In genomic region chr8:76137219-76137618, GRCm38 (mm10) we compare ENCODE assay signal across 28 mouse cellular contexts.
DNase-seq lines count a peak whose midpoint lies in the region; ATAC-seq and TF ChIP-seq lines count a peak whose summit lies in the region.
"Had no signal": no experiment of that assay in that cellular context is flagged by ENCODE, and none has a peak within 500 bp of the region (broad histone marks: within the 10 kb centered on the region; RNA-seq: fewer than 3 reads in every experiment).

No protein-coding gene starts in this region.

- no peak for TF ChIP-seq POLR2A in heart, adult 2 months (IDR thresholded peaks at IDR 0.05; ENCODE audit: insufficient read depth, low read depth, low read length)

- no peak overlapping the region for H3K4me3 ChIP-seq in forebrain, embryonic 15.5 days
- H3K4me3 ChIP-seq in forebrain, embryonic 12.5 days (replicated peaks): no peak overlapping the region
- no peak overlapping the region for H3K4me3 ChIP-seq in heart, adult 2 months
- H3K4me3 ChIP-seq: gastrocnemius, adult 2 months; heart, embryonic 13.5 days; hindbrain, embryonic 10.5 days; limb, embryonic 13.5 days; lung, embryonic 15.5 days; midbrain, embryonic 10.5 days; midbrain, embryonic 15.5 days; neural tube, embryonic 15.5 days; stomach, embryonic 15.5 days had no signal

- peak; percentile 60; the same call in 1 of the 2 replicates for ATAC-seq in forebrain, embryonic 15.5 days (replicated peaks)
- ATAC-seq in forebrain, embryonic 12.5 days (ENCODE audit: low FRiP score): no peak
- ATAC-seq: hindbrain, embryonic 16.5 days; midbrain, embryonic 15.5 days had no signal

- peak; percentile 5 to 58 for DNase-seq in layer of hippocampus, adult 18-20 months (ENCODE audit: low spot score in 2 of 2)
- peak; percentile 23 to 25 for DNase-seq in layer of hippocampus, postnatal 10 days (ENCODE audit: low spot score in 2 of 2)
- DNase-seq in kidney, adult 8-10 months: no peak
- DNase-seq in left cerebral cortex, adult 11 months (ENCODE audit: low spot score): no peak
- DNase-seq in heart, adult 2 months: no peak
- DNase-seq: adrenal gland, postnatal 25 days; cerebellum, adult 8-10 months; cerebellum, postnatal 25 days; gastrocnemius, adult 2 months; heart, postnatal 10 days; kidney, adult 2 months; kidney, postnatal 4 days; retina, postnatal 1 day; right cerebral cortex, postnatal 14 days; thymus, postnatal 14 days had no signal

- no peaks in the 10 kb centered on the region for H3K9me3 ChIP-seq in forebrain, embryonic 15.5 days
- no peaks in the 10 kb centered on the region for H3K9me3 ChIP-seq in forebrain, embryonic 12.5 days
- H3K9me3 ChIP-seq: heart, embryonic 13.5 days; hindbrain, embryonic 10.5 days; limb, embryonic 13.5 days; lung, embryonic 15.5 days; midbrain, embryonic 10.5 days; midbrain, embryonic 15.5 days; neural tube, embryonic 15.5 days; stomach, embryonic 15.5 days had no signal

- no peak for TF ChIP-seq CTCF in heart, adult 2 months (IDR thresholded peaks at IDR 0.05)

- no peaks in the 10 kb centered on the region for H3K79me2 ChIP-seq in heart, adult 2 months (replicated peaks; ENCODE audit: control insufficient read depth, insufficient read depth, low read length)

- TF ChIP-seq EP300 in heart, adult 2 months (IDR thresholded peaks at IDR 0.05; ENCODE audit: insufficient read depth, low read depth, low read length): no peak

- H3K36me3 ChIP-seq in forebrain, embryonic 15.5 days: no peaks in the 10 kb centered on the region
- no peaks in the 10 kb centered on the region for H3K36me3 ChIP-seq in forebrain, embryonic 12.5 days (replicated peaks)
- H3K36me3 ChIP-seq in heart, adult 2 months (ENCODE audit: control insufficient read depth, insufficient read depth, low read length): no peaks in the 10 kb centered on the region
- H3K36me3 ChIP-seq: heart, embryonic 13.5 days; hindbrain, embryonic 10.5 days; limb, embryonic 13.5 days; lung, embryonic 15.5 days; midbrain, embryonic 10.5 days; midbrain, embryonic 15.5 days; neural tube, embryonic 15.5 days; stomach, embryonic 15.5 days had no signal

- 0 out of 2 replicates have a peak, but pooled peaks cover 4% of the 10 kb centered on the region for H3K4me1 ChIP-seq in forebrain, embryonic 15.5 days
- no peaks in the 10 kb centered on the region for H3K4me1 ChIP-seq in forebrain, embryonic 12.5 days
- H3K4me1 ChIP-seq in heart, adult 2 months (ENCODE audit: control insufficient read depth, insufficient read depth, low read length): no peaks in the 10 kb centered on the region
- H3K4me1 ChIP-seq: hindbrain, embryonic 10.5 days; limb, embryonic 13.5 days; lung, embryonic 15.5 days; midbrain, embryonic 10.5 days; midbrain, embryonic 15.5 days; neural tube, embryonic 15.5 days; stomach, embryonic 15.5 days had no signal

- H3K27ac ChIP-seq in forebrain, embryonic 15.5 days (replicated peaks): no peak overlapping the region
- no peak overlapping the region for H3K27ac ChIP-seq in forebrain, embryonic 12.5 days
- no peak overlapping the region for H3K27ac ChIP-seq in heart, adult 2 months
- H3K27ac ChIP-seq: gastrocnemius, adult 2 months; heart, embryonic 13.5 days; hindbrain, embryonic 10.5 days; kidney, postnatal 0 days; limb, embryonic 13.5 days; lung, embryonic 15.5 days; midbrain, embryonic 10.5 days; midbrain, embryonic 15.5 days; neural tube, embryonic 15.5 days; stomach, embryonic 15.5 days had no signal

- H3K9ac ChIP-seq in forebrain, embryonic 15.5 days (replicated peaks): no peak overlapping the region
- no peak overlapping the region for H3K9ac ChIP-seq in forebrain, embryonic 12.5 days
- H3K9ac ChIP-seq in heart, adult 2 months (ENCODE audit: low read depth, low read length): no peak overlapping the region
- H3K9ac ChIP-seq: heart, embryonic 13.5 days; limb, embryonic 13.5 days; lung, embryonic 15.5 days; midbrain, embryonic 15.5 days; neural tube, embryonic 15.5 days; stomach, embryonic 15.5 days had no signal

- WGBS in forebrain, embryonic 15.5 days: 54% methylated on average over 4 of the region's 4 CpGs
- 73% methylated on average over 4 of the region's 4 CpGs for WGBS in forebrain, embryonic 12.5 days
- WGBS in heart, adult 2 months: 75% methylated on average over 4 of the region's 4 CpGs

- intact Hi-C loops in heart, adult 2 months (cut with DNase I): no loop called here

- H3K27me3 ChIP-seq in forebrain, embryonic 15.5 days: no peaks in the 10 kb centered on the region
- no peaks in the 10 kb centered on the region for H3K27me3 ChIP-seq in forebrain, embryonic 12.5 days
- H3K27me3 ChIP-seq in heart, adult 2 months (ENCODE audit: control insufficient read depth, insufficient read depth, low read length): no peaks in the 10 kb centered on the region
- H3K27me3 ChIP-seq: heart, embryonic 13.5 days; limb, embryonic 13.5 days; lung, embryonic 15.5 days; midbrain, embryonic 15.5 days; neural tube, embryonic 15.5 days; stomach, embryonic 15.5 days had no signal

- H3K4me2 ChIP-seq in forebrain, embryonic 15.5 days (replicated peaks): no peak overlapping the region
- H3K4me2 ChIP-seq in forebrain, embryonic 12.5 days: no peak overlapping the region
- H3K4me2 ChIP-seq: heart, embryonic 13.5 days; limb, embryonic 13.5 days; liver, embryonic 11.5 days; lung, embryonic 15.5 days; midbrain, embryonic 15.5 days; neural tube, embryonic 15.5 days; stomach, embryonic 15.5 days had no signal

Comparison
In these comparisons a context has a peak if more than half of its experiments do, and no peak if none do; other contexts are left out.
1. DNase-seq: peak in layer of hippocampus, adult 18-20 months (2 of 2) and layer of hippocampus, postnatal 10 days (2 of 2); none in kidney, adult 8-10 months (0 of 2), left cerebral cortex, adult 11 months (single experiment) and heart, adult 2 months (0 of 2).